Mouse (Mus musculus): ENCODE measurements around the gene Magohb. TPM values are rescaled to one million over a fixed set of nuclear protein-coding genes. Genes with fewer than 3 reads are reported as not detected.

Magohb gene
- 1.6 and 2.1 TPM in 2 replicates for polyA plus RNA-seq (2012; rRNA removed)

- Histone ChIP-seq H3K27me3 (ENCODE audit: control insufficient read depth, insufficient read depth, low read length) (no peaks in the 10 kb centered on the region), H3K27ac (ENCODE audit: control insufficient read depth, insufficient read depth, low read length) (no peak within 1 kb of the TSS), H3K4me1 (replicated peaks; ENCODE audit: control insufficient read depth, insufficient read depth, low read length) (peaks cover 3% of the 10 kb centered on the region; the same call in 1 of the 2 replicates), H3K4me3 (ENCODE audit: control insufficient read depth, insufficient read depth, low read length) (peak within 1 kb of the TSS; percentile 90), H3K36me3 (ENCODE audit: control insufficient read depth, insufficient read depth, low read length) (peaks cover 2% of the 10 kb centered on the region; the same call in 1 of the 2 replicates)
- peak; percentile 86 for DNase-seq
- TF ChIP-seq POLR2A (IDR thresholded peaks at IDR 0.05; ENCODE audit: control insufficient read depth, extremely low read depth, insufficient read depth, low read length, poor library complexity) (0 out of 2 replicates have a peak, but pooled peaks have one; percentile 30), CTCF (IDR thresholded peaks at IDR 0.05; ENCODE audit: borderline replicate concordance, control insufficient read depth, extremely low read depth, insufficient read depth, low read length, poor library complexity) (no peak)
- WGBS: 2% methylated on average over 51 of the region's 51 CpGs
These were observed at the start of gene Magohb for GRCm38 (mm10) chr6:131292991-131293788. Gene Magohb, minus strand, starts transcription at chr6:131293244.

- 93% methylated on average over 3 of the region's 3 CpGs for WGBS
- Histone ChIP-seq H3K36me3 (ENCODE audit: control insufficient read depth, insufficient read depth, low read length) (no peaks in the 10 kb centered on the region), H3K4me3 (ENCODE audit: control insufficient read depth, insufficient read depth, low read length) (no peak overlapping the region), H3K27me3 (ENCODE audit: control insufficient read depth, insufficient read depth, low read length) (no peaks in the 10 kb centered on the region), H3K27ac (ENCODE audit: control insufficient read depth, insufficient read depth, low read length) (no peak overlapping the region), H3K4me1 (replicated peaks; ENCODE audit: control insufficient read depth, insufficient read depth, low read length) (no peaks in the 10 kb centered on the region)
- TF ChIP-seq POLR2A (IDR thresholded peaks at IDR 0.05; ENCODE audit: control insufficient read depth, extremely low read depth, insufficient read depth, low read length, poor library complexity): no peak
- no peak for TF ChIP-seq CTCF (IDR thresholded peaks at IDR 0.05; ENCODE audit: borderline replicate concordance, control insufficient read depth, extremely low read depth, insufficient read depth, low read length, poor library complexity)
- no peak for DNase-seq
These were observed 47.0 kb upstream of the Magohb start for GRCm38 (mm10) chr6:131340082-131340481.

DNA sequence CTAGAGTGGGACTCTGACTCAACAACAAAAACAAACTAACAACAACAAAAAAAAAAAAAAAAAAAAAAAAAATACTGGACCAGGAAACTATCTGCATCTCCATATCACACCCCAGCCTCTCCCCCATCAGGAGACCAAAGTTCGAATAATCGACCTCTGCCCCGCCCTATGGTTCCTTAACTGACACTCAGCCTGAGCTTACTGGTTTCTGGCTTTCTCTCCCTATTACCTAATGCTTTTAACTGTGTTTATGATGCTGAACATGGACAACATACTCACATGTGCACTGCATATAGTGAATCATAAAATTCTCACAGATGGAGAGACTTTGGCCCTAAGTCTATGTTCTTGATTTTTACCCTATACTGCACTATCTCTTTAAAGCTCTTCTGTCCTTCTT, 46.3 kb upstream of the Magohb start:
- H3K4me1 ChIP-seq (replicated peaks; ENCODE audit: control insufficient read depth, insufficient read depth, low read length): no peaks in the 10 kb centered on the region
- DNase-seq: no peak
- no peak overlapping the region for H3K4me3 ChIP-seq (ENCODE audit: control insufficient read depth, insufficient read depth, low read length)
- TF ChIP-seq CTCF (IDR thresholded peaks at IDR 0.05; ENCODE audit: borderline replicate concordance, control insufficient read depth, extremely low read depth, insufficient read depth, low read length, poor library complexity) (no peak), POLR2A (IDR thresholded peaks at IDR 0.05; ENCODE audit: control insufficient read depth, extremely low read depth, insufficient read depth, low read length, poor library complexity) (no peak)
- H3K27me3 ChIP-seq (ENCODE audit: control insufficient read depth, insufficient read depth, low read length): no peaks in the 10 kb centered on the region
- 89% methylated on average over 3 of the region's 3 CpGs for WGBS
- no peaks in the 10 kb centered on the region for H3K36me3 ChIP-seq (ENCODE audit: control insufficient read depth, insufficient read depth, low read length)
- no peak overlapping the region for H3K27ac ChIP-seq (ENCODE audit: control insufficient read depth, insufficient read depth, low read length)

- H3K27ac ChIP-seq (ENCODE audit: control insufficient read depth, insufficient read depth, low read length): no peak overlapping the region
- no peaks in the 10 kb centered on the region for H3K4me1 ChIP-seq (replicated peaks; ENCODE audit: control insufficient read depth, insufficient read depth, low read length)
- no peak for DNase-seq
- no peak overlapping the region for H3K4me3 ChIP-seq (ENCODE audit: control insufficient read depth, insufficient read depth, low read length)
- no peaks in the 10 kb centered on the region for H3K36me3 ChIP-seq (ENCODE audit: control insufficient read depth, insufficient read depth, low read length)
- H3K27me3 ChIP-seq (ENCODE audit: control insufficient read depth, insufficient read depth, low read length): no peaks in the 10 kb centered on the region
- 97% methylated on average over 1 of the region's 1 CpGs for WGBS
- TF ChIP-seq CTCF (IDR thresholded peaks at IDR 0.05; ENCODE audit: borderline replicate concordance, control insufficient read depth, extremely low read depth, insufficient read depth, low read length, poor library complexity): no peak
- TF ChIP-seq POLR2A (IDR thresholded peaks at IDR 0.05; ENCODE audit: control insufficient read depth, extremely low read depth, insufficient read depth, low read length, poor library complexity): no peak
These were observed 45.7 kb upstream of the Magohb start for GRCm38 (mm10) chr6:131338787-131339186.

GRCm38 (mm10) chr6:131327076-131327475, 34.0 kb upstream of the Magohb start:
- DNase-seq: no peak
- Histone ChIP-seq H3K27ac (ENCODE audit: control insufficient read depth, insufficient read depth, low read length) (no peak overlapping the region), H3K27me3 (ENCODE audit: control insufficient read depth, insufficient read depth, low read length) (no peaks in the 10 kb centered on the region), H3K4me1 (replicated peaks; ENCODE audit: control insufficient read depth, insufficient read depth, low read length) (no peaks in the 10 kb centered on the region), H3K36me3 (ENCODE audit: control insufficient read depth, insufficient read depth, low read length) (no peaks in the 10 kb centered on the region), H3K4me3 (ENCODE audit: control insufficient read depth, insufficient read depth, low read length) (no peak overlapping the region)
- WGBS: 92% methylated on average over 2 of the region's 2 CpGs
- TF ChIP-seq CTCF (IDR thresholded peaks at IDR 0.05; ENCODE audit: borderline replicate concordance, control insufficient read depth, extremely low read depth, insufficient read depth, low read length, poor library complexity): no peak
- no peak for TF ChIP-seq POLR2A (IDR thresholded peaks at IDR 0.05; ENCODE audit: control insufficient read depth, extremely low read depth, insufficient read depth, low read length, poor library complexity)

DNA sequence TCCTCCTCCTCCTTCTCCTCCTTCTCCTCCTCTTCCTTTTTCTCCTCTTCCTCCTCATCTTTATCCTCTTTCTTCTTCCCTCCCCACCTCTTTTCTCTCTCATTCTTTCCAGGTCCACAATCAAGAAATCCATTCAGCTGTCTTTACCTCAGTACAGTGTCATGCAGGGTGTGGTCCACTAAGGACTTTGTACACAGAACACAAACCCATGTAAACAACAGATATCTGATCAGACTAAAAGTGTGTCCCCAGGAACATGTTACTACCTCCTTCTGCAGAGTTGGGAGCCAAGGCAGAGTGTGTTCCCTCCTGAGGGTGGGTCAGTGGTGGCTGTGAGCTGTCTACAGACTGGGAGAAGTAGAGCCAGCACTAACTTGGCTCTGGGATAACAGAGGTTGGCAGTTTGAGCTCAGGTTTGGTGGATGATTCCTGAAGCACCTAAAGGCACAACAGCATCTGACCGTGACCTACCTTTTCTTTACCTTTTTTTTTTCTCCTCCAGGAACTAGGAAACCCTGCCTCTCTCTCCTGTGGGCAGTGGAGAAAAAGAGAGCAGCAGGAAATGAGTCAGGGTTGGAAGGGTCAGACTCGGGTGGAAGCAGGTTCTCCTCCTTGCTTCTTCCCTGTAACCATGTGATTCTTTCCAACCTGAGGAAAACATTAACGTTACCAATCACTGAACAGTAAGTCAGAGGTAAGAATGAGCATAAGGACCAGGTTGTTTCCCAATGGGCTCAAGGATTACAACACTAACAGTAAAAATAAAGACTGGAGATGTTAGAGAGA, 29.0 kb upstream of the Magohb start:
- H3K27ac ChIP-seq (ENCODE audit: control insufficient read depth, insufficient read depth, low read length): no peak overlapping the region
- TF ChIP-seq POLR2A (IDR thresholded peaks at IDR 0.05; ENCODE audit: control insufficient read depth, extremely low read depth, insufficient read depth, low read length, poor library complexity) (no peak), CTCF (IDR thresholded peaks at IDR 0.05; ENCODE audit: borderline replicate concordance, control insufficient read depth, extremely low read depth, insufficient read depth, low read length, poor library complexity) (no peak)
- H3K36me3 ChIP-seq (ENCODE audit: control insufficient read depth, insufficient read depth, low read length): no peaks in the 10 kb centered on the region
- no peaks in the 10 kb centered on the region for H3K4me1 ChIP-seq (replicated peaks; ENCODE audit: control insufficient read depth, insufficient read depth, low read length)
- no peak for DNase-seq
- WGBS: 68% methylated on average over 3 of the region's 3 CpGs
- H3K27me3 ChIP-seq (ENCODE audit: control insufficient read depth, insufficient read depth, low read length): no peaks in the 10 kb centered on the region
- H3K4me3 ChIP-seq (ENCODE audit: control insufficient read depth, insufficient read depth, low read length): no peak overlapping the region
